Mouse (Mus musculus) limb, embryonic 12.5 days (tissue): ENCODE results near the gene Mrnip. TPM values are rescaled to one million over a fixed set of nuclear protein-coding genes. Genes with fewer than 3 reads are reported as not detected.

ENCODE experiments used
- ATAC-seq: fragments of 200-750 bp; cut with Nextera tagmentation; 2 replicates; pipeline ENCODE4 v1.8.0; 2017; ENCODE audit warnings: low read depth, moderate TSS enrichment; ENCODE audit not compliant: insufficient number of reproducible peaks, insufficient read depth, low FRiP score, low TSS enrichment
- H3K27ac ChIP-seq: fragments of 300-500 bp; sonication (generic); 2 replicates; pipeline ENCODE4 v1.5.1; 2016; ENCODE audit warnings: mild to moderate bottlenecking, moderate library complexity
- H3K27me3 ChIP-seq: fragments of 300-500 bp; sonication (generic); 2 replicates; pipeline ENCODE4 v1.6.1; 2016; ENCODE audit warnings: mild to moderate bottlenecking, moderate library complexity
- H3K36me3 ChIP-seq: fragments of 300-500 bp; sonication (generic); 2 replicates; pipeline ENCODE4 v1.6.1; 2016; ENCODE audit warnings: mild to moderate bottlenecking, moderate library complexity
- H3K4me1 ChIP-seq: fragments of 300-500 bp; sonication (generic); replicated peaks from 2 replicates; pipeline ENCODE4 v1.6.1; 2016
- H3K4me2 ChIP-seq: fragments of 300-500 bp; sonication (generic); 2 replicates; pipeline ENCODE4 v1.6.1; 2016; ENCODE audit warnings: mild to moderate bottlenecking, moderate library complexity
- H3K4me3 ChIP-seq: fragments of 300-500 bp; sonication (generic); replicated peaks from 2 replicates; pipeline ENCODE4 v1.5.1; 2016; ENCODE audit warnings: mild to moderate bottlenecking
- H3K9ac ChIP-seq: fragments of 300-500 bp; sonication (generic); replicated peaks from 2 replicates; pipeline ENCODE4 v1.6.1; 2016; ENCODE audit warnings: mild to moderate bottlenecking, moderate library complexity
- H3K9me3 ChIP-seq: fragments of 300-500 bp; sonication (generic); 2 replicates; pipeline ENCODE4 v1.6.1; 2016; ENCODE audit warnings: mild to moderate bottlenecking, moderate library complexity
- whole genome bisulfite sequencing: fragments of 180-500 bp; shearing (Covaris S2); methylation state at CpG from one replicate; pipeline ENCODE4 v1.1.7; 2016; 5-methylcytosine and 5-hydroxymethylcytosine counted together
- polyA plus RNA-seq: library from polyadenylated mRNA; unstranded; fragments of >200 nt; fragmentation: Nextera tagmentation; extraction: Ambion mirVana; gene quantifications from 2 replicates; pipeline ENCODE4 v1.2.1, GENCODE M21; 2016

Mrnip gene
- polyA plus RNA-seq, 1 experiment from 2014 or later: 22.8 TPM

DNA sequence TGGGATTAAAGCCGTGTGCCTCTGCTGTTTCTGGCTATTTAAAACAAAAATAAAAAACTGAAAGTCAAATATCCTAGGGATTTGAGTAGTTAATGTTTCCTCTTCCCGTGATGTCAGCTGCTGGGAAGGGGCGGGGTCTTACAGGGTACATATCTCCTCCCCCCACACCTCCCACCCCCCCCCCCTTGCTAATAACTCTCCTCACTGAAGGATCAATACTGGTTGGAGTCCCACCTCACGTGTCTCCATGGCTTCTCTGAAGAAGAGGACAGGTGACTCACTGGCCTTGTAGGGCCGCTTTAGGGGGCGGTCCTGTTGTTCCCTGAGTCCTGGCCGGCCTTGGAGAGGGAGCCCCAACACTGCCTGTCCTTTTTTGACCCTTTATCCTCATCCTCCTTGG is 14.4 kb downstream of the Mrnip start:
- H3K4me2 ChIP-seq: no peak overlapping the region
- no peak overlapping the region for H3K4me3 ChIP-seq
- H3K36me3 ChIP-seq: peaks cover 28% of the 10 kb centered on the region
- 77% methylated on average over 7 of the region's 7 CpGs for WGBS
- no peak overlapping the region for H3K27ac ChIP-seq
- ATAC-seq: no peak
- H3K9ac ChIP-seq: no peak overlapping the region
- H3K4me1 ChIP-seq: no peaks in the 10 kb centered on the region
- H3K9me3 ChIP-seq: no peaks in the 10 kb centered on the region
- no peaks in the 10 kb centered on the region for H3K27me3 ChIP-seq

GRCm38 (mm10) chr11:50190362-50190761 is 16.1 kb downstream of the Mrnip start:
- ATAC-seq: no peak
- no peak overlapping the region for H3K4me2 ChIP-seq
- no peak overlapping the region for H3K9ac ChIP-seq
- H3K27me3 ChIP-seq: no peaks in the 10 kb centered on the region
- H3K4me1 ChIP-seq: no peaks in the 10 kb centered on the region
- WGBS: 87% methylated on average over 4 of the region's 4 CpGs
- H3K9me3 ChIP-seq: no peaks in the 10 kb centered on the region
- H3K36me3 ChIP-seq: peaks cover 26% of the 10 kb centered on the region
- no peak overlapping the region for H3K4me3 ChIP-seq
- no peak overlapping the region for H3K27ac ChIP-seq

GRCm38 (mm10) chr11:50192278-50192677 is 18.0 kb downstream of the Mrnip start:
- Histone ChIP-seq H3K4me2 (no peak overlapping the region), H3K4me1 (no peaks in the 10 kb centered on the region), H3K27me3 (no peaks in the 10 kb centered on the region), H3K9me3 (no peaks in the 10 kb centered on the region), H3K4me3 (no peak overlapping the region), H3K36me3 (peaks cover 38% of the 10 kb centered on the region), H3K9ac (no peak overlapping the region), H3K27ac (no peak overlapping the region)
- ATAC-seq: no peak
- WGBS: 84% methylated on average over 3 of the region's 3 CpGs

DNA sequence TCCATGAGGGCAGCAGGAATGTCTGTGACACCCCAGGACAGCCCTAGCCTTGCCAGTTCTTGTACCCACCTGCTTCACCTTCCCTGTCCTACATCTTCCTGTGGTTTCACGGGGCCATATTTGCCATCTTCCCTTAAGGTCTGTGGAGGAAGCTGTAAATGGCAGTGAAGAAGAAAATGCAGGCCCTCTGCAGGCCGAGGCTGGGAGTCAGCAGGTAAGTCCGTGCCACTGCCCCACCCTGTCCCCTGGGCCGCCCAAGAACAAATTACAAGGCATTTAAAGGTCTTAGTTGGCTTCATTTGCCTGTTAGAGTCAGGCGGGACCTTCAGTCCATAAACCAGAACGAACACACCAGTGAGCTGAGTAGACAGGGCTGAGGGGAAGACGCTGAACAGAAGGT is 19.8 kb downstream of the Mrnip start:
- no peak for ATAC-seq
- no peak overlapping the region for H3K27ac ChIP-seq
- H3K4me2 ChIP-seq: no peak overlapping the region
- H3K9ac ChIP-seq: no peak overlapping the region
- no peaks in the 10 kb centered on the region for H3K27me3 ChIP-seq
- H3K36me3 ChIP-seq: peaks cover 50% of the 10 kb centered on the region
- H3K4me3 ChIP-seq: no peak overlapping the region
- H3K4me1 ChIP-seq: no peaks in the 10 kb centered on the region
- 76% methylated on average over 7 of the region's 7 CpGs for WGBS
- H3K9me3 ChIP-seq: no peaks in the 10 kb centered on the region

- no peak overlapping the region for H3K4me2 ChIP-seq
- no peak for ATAC-seq
- no peak overlapping the region for H3K4me3 ChIP-seq
- H3K27me3 ChIP-seq: no peaks in the 10 kb centered on the region
- no peak overlapping the region for H3K27ac ChIP-seq
- 80% methylated on average over 4 of the region's 4 CpGs for WGBS
- H3K4me1 ChIP-seq: no peaks in the 10 kb centered on the region
- no peaks in the 10 kb centered on the region for H3K9me3 ChIP-seq
- peaks cover 57% of the 10 kb centered on the region for H3K36me3 ChIP-seq
- no peak overlapping the region for H3K9ac ChIP-seq
Observed at GRCm38 (mm10) chr11:50194793-50195192, 20.5 kb downstream of the Mrnip start.

GRCm38 (mm10) chr11:50197500-50197899 is 23.3 kb downstream of the Mrnip start:
- Histone ChIP-seq H3K9ac (no peak overlapping the region), H3K9me3 (no peaks in the 10 kb centered on the region), H3K4me1 (no peaks in the 10 kb centered on the region), H3K36me3 (peaks cover 77% of the 10 kb centered on the region), H3K4me2 (no peak overlapping the region), H3K4me3 (no peak overlapping the region), H3K27me3 (no peaks in the 10 kb centered on the region), H3K27ac (no peak overlapping the region)
- ATAC-seq: no peak
- WGBS: 93% methylated on average over 4 of the region's 4 CpGs

DNA sequence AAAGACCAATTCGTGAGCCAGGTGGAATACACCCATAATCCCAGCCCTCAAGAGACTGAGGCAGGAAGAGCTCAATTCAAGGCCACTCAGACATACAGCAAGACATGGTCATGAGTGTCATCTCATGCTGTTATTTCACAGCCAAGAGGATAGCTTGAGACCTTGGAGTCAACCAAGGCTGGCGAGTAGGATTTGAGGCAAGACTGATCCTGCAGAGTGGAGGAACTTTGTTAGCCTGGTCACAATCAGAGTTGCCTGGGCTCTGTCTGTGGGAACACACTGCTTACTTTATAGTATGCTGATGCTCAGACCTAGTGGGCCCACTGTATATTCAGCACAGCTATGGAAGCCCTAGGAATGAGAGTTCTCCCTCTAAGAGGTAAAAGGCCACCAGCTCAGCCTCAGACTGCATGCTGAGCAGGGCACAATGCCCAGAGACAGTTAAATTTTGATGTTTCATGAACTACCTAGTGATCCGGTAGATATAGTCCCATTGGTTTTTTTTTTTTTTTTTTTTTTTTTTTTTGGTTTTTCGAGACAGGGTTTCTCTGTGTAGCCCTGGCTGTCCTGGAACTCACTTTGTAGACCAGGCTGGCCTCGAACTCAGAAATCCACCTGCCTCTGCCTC is 24.1 kb downstream of the Mrnip start:
- H3K4me2 ChIP-seq: no peak overlapping the region
- H3K4me3 ChIP-seq: no peak overlapping the region
- 93% methylated on average over 4 of the region's 5 CpGs for WGBS
- no peak for ATAC-seq
- no peaks in the 10 kb centered on the region for H3K9me3 ChIP-seq
- H3K36me3 ChIP-seq: peaks cover 83% of the 10 kb centered on the region
- no peaks in the 10 kb centered on the region for H3K27me3 ChIP-seq
- no peaks in the 10 kb centered on the region for H3K4me1 ChIP-seq
- H3K27ac ChIP-seq: no peak overlapping the region
- H3K9ac ChIP-seq: no peak overlapping the region

DNA sequence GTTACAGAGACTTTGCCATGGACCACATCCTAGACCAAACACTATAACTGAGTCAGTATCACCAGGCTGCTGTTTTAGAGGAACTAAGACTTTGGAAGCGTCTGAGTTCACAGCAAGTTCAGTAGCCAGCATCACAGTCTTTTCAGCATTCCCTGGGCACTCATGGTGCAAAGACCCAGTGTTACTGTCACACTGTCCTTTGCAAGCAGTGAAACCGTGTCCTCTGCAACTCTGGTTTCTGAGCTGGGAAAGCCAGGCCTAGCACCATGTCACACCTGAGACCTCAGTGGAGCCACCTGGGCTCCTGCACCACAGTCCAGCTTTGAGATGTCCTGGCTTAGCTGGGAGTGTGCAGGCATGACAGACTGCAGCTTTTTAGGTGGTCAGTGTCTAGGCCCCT is 24.7 kb downstream of the Mrnip start:
- H3K4me2 ChIP-seq: no peak overlapping the region
- ATAC-seq: no peak
- 88% methylated on average over 2 of the region's 2 CpGs for WGBS
- H3K4me3 ChIP-seq: no peak overlapping the region
- peaks cover 81% of the 10 kb centered on the region for H3K36me3 ChIP-seq
- H3K9me3 ChIP-seq: no peaks in the 10 kb centered on the region
- no peaks in the 10 kb centered on the region for H3K4me1 ChIP-seq
- no peak overlapping the region for H3K27ac ChIP-seq
- no peaks in the 10 kb centered on the region for H3K27me3 ChIP-seq
- H3K9ac ChIP-seq: no peak overlapping the region

- Histone ChIP-seq H3K4me3 (no peak overlapping the region), H3K9ac (no peak overlapping the region), H3K4me2 (no peak overlapping the region), H3K36me3 (peaks cover 91% of the 10 kb centered on the region), H3K4me1 (no peaks in the 10 kb centered on the region), H3K9me3 (no peaks in the 10 kb centered on the region), H3K27me3 (no peaks in the 10 kb centered on the region), H3K27ac (no peak overlapping the region)
- 90% methylated on average over 8 of the region's 8 CpGs for WGBS
- no peak for ATAC-seq
Observed at GRCm38 (mm10) chr11:50200613-50201012, 26.4 kb downstream of the Mrnip start.

DNA sequence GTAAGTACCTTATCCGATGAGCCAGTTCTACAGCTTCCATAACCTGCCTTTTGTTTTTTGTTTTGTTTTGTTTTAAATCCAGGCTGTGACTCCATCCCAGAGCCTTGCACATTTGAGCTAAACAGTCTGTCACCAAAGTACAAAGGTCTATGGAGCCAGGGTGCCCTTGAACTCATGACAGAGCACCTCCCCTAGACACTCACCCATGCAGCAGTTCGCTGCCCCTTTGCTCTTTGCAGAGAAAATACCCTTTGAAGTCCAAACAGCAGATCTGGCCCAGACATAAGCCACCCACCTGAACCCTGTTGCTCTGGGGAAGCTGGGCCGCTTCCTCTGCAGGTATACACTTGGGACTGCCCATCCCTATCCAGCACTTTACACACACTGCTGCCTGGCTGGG is 27.3 kb downstream of the Mrnip start:
- 93% methylated on average over 3 of the region's 3 CpGs for WGBS
- no peak overlapping the region for H3K4me3 ChIP-seq
- no peaks in the 10 kb centered on the region for H3K4me1 ChIP-seq
- no peak overlapping the region for H3K27ac ChIP-seq
- H3K9ac ChIP-seq: no peak overlapping the region
- ATAC-seq: no peak
- H3K36me3 ChIP-seq: peaks cover 93% of the 10 kb centered on the region
- no peaks in the 10 kb centered on the region for H3K9me3 ChIP-seq
- H3K27me3 ChIP-seq: no peaks in the 10 kb centered on the region
- H3K4me2 ChIP-seq: no peak overlapping the region

DNA sequence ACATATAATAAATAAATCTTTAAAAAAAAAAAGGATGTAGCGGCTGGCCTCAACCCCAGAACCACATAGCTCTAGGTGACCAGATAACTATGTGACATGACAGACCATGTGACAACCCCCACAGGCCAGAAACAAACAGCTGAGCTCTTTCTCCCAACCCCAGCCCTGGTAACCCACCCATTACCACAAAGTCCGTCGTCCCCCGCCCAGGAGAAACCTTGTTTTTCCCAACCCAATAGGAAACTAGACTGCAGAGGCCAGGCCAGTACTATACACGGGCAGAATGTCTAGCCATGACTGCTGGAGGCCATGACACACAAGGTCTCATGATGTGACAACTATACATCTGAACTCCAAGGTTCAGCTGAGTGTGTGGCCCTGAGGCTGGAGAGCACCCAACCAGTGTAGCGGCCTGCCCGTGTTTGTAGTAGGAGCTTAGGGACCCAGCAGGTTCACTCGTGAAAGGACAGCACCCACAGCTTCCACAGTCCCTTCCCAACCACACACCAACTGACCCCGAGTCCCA is 29.1 kb downstream of the Mrnip start:
- Histone ChIP-seq H3K4me2 (no peak overlapping the region), H3K9me3 (no peaks in the 10 kb centered on the region), H3K4me3 (no peak overlapping the region), H3K36me3 (peaks cover 95% of the 10 kb centered on the region), H3K4me1 (no peaks in the 10 kb centered on the region), H3K27ac (no peak overlapping the region), H3K9ac (no peak overlapping the region), H3K27me3 (no peaks in the 10 kb centered on the region)
- 89% methylated on average over 9 of the region's 9 CpGs for WGBS
- no peak; the same call in 1 of the 2 replicates for ATAC-seq

- Histone ChIP-seq H3K36me3 (peaks cover 76% of the 10 kb centered on the region), H3K9ac (no peak overlapping the region), H3K27me3 (no peaks in the 10 kb centered on the region), H3K4me1 (peaks cover 7% of the 10 kb centered on the region), H3K4me3 (no peak overlapping the region), H3K9me3 (no peaks in the 10 kb centered on the region), H3K27ac (no peak overlapping the region), H3K4me2 (no peak overlapping the region)
- no peak for ATAC-seq
- WGBS: 91% methylated on average over 3 of the region's 3 CpGs
Observed at GRCm38 (mm10) chr11:50205434-50205833, 31.2 kb downstream of the Mrnip start.
